Mouse (Mus musculus): ENCODE results near the gene Socs4. TPM values are rescaled to one million over a fixed set of nuclear protein-coding genes. Genes with fewer than 3 reads are reported as not detected.

The Socs4 gene
- total and polyA plus RNA-seq, 3 experiments = 2.2 to 14.9 (median 13.4) TPM

DNA sequence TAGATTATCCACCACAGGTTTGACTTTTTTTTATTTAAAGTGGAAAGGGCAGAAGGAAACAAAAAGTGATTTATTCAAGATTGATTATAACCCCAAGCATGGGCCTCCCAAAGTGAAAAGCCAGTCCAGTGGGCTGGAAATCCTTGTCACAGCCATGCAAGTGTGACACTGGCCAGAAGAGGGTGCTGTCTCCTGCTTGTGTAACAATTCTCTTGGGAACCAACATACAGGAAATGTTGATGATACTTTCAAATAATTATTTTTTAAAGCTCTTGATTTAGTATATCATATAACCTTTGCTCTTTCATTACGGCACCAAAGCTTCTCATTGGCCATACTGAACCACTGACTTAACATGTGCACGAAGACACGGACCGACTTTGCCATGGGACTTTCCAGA lies 58.1 kb downstream of the Socs4 start:
- no peaks in the 10 kb centered on the region for H3K36me3 ChIP-seq (ENCODE audit: control insufficient read depth, insufficient read depth, low read length)
- H3K27me3 ChIP-seq (ENCODE audit: control insufficient read depth, insufficient read depth, low read length) = no peaks in the 10 kb centered on the region
- peak; percentile 46 to 69 for DNase-seq
- H3K4me1 ChIP-seq (ENCODE audit: control insufficient read depth, insufficient read depth, low read length) = no peaks in the 10 kb centered on the region; the same call in 1 of the 2 replicates
- H3K9ac ChIP-seq (ENCODE audit: low read depth, low read length) = no peak overlapping the region
- WGBS = 74% methylated on average over 4 of the region's 4 CpGs
- peak; percentile 45; the same call in 1 of the 2 replicates for TF ChIP-seq EP300 (IDR thresholded peaks at IDR 0.05; ENCODE audit: insufficient read depth, low read depth, low read length)
- TF ChIP-seq CTCF (IDR thresholded peaks at IDR 0.05) = peak; percentile 88
- TF ChIP-seq POLR2A (IDR thresholded peaks at IDR 0.05; ENCODE audit: insufficient read depth, low read depth, low read length) = no peak
- no peak overlapping the region for H3K4me3 ChIP-seq
- intact Hi-C loops (cut with DNase I) = loop anchor here (1.0 kb wide), 1 partner anchor 61 kb away; no protein-coding TSS in a partner anchor
- no peaks in the 10 kb centered on the region for H3K79me2 ChIP-seq (replicated peaks; ENCODE audit: control insufficient read depth, insufficient read depth, low read length)
- no peak overlapping the region for H3K27ac ChIP-seq

GRCm38 (mm10) chr14:47335300-47335699 lies 58.6 kb downstream of the Socs4 start:
- WGBS = 62% methylated on average over 3 of the region's 3 CpGs
- Histone ChIP-seq H3K27ac (no peak overlapping the region), H3K4me1 (ENCODE audit: control insufficient read depth, insufficient read depth, low read length) (no peaks in the 10 kb centered on the region; the same call in 1 of the 2 replicates), H3K9ac (ENCODE audit: low read depth, low read length) (no peak overlapping the region), H3K4me3 (no peak overlapping the region), H3K27me3 (ENCODE audit: control insufficient read depth, insufficient read depth, low read length) (no peaks in the 10 kb centered on the region), H3K79me2 (replicated peaks; ENCODE audit: control insufficient read depth, insufficient read depth, low read length) (no peaks in the 10 kb centered on the region), H3K36me3 (ENCODE audit: control insufficient read depth, insufficient read depth, low read length) (no peaks in the 10 kb centered on the region)
- no peak for TF ChIP-seq CTCF (IDR thresholded peaks at IDR 0.05)
- no peak for DNase-seq
- intact Hi-C loops (cut with DNase I) = no loop called here

DNA sequence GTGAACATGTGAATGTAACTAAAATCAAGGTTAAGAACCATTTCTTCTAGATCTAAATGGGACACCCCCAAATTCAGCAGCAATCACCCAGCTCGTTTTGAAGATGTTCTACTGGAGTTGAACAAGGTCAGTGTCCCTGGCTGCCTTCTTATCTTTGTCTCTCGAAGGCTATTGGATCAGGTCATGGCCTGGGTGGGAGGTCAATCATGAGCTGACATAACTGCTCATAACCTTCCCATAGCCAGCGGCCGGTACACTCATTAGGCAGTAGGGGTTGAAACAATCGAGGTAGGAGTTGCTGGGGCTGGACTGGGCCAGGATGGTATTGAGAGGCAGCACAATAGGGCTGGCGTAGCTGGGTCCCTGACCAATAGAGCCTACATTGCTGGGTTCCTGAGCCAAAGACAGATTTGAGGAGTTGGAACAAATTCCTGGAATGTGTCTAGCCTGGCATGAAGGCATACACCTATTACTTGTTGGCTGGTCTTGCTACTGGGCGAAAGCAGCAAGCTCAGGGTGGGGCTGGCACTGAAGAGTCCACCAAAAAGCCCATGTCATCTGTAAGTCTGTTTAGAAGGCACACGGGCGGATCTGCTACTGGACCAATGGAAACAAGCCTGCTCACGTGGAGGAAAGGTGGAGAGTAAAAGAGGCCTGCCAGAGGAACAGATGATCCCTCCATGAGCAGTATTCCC lies 63.6 kb downstream of the Socs4 start:
- no peaks in the 10 kb centered on the region for H3K27me3 ChIP-seq (ENCODE audit: control insufficient read depth, insufficient read depth, low read length)
- TF ChIP-seq POLR2A (IDR thresholded peaks at IDR 0.05; ENCODE audit: insufficient read depth, low read depth, low read length) (no peak), EP300 (IDR thresholded peaks at IDR 0.05; ENCODE audit: insufficient read depth, low read depth, low read length) (no peak), CTCF (IDR thresholded peaks at IDR 0.05) (no peak)
- 77% methylated on average over 10 of the region's 10 CpGs for WGBS
- no peak overlapping the region for H3K27ac ChIP-seq
- no peak for DNase-seq
- no peak overlapping the region for H3K9ac ChIP-seq (ENCODE audit: low read depth, low read length)
- H3K4me3 ChIP-seq = no peak overlapping the region
- H3K36me3 ChIP-seq (ENCODE audit: control insufficient read depth, insufficient read depth, low read length) = no peaks in the 10 kb centered on the region
- no peaks in the 10 kb centered on the region for H3K79me2 ChIP-seq (replicated peaks; ENCODE audit: control insufficient read depth, insufficient read depth, low read length)
- no peaks in the 10 kb centered on the region for H3K4me1 ChIP-seq (ENCODE audit: control insufficient read depth, insufficient read depth, low read length)
- intact Hi-C loops (cut with DNase I) = no loop called here

- no peaks in the 10 kb centered on the region for H3K4me1 ChIP-seq (ENCODE audit: control insufficient read depth, insufficient read depth, low read length)
- no peak overlapping the region for H3K9ac ChIP-seq (ENCODE audit: low read depth, low read length)
- no peak overlapping the region for H3K4me3 ChIP-seq
- 77% methylated on average over 4 of the region's 4 CpGs for WGBS
- no peak overlapping the region for H3K27ac ChIP-seq
- TF ChIP-seq CTCF (IDR thresholded peaks at IDR 0.05) (no peak), POLR2A (IDR thresholded peaks at IDR 0.05; ENCODE audit: insufficient read depth, low read depth, low read length) (no peak), EP300 (IDR thresholded peaks at IDR 0.05; ENCODE audit: insufficient read depth, low read depth, low read length) (no peak)
- DNase-seq = no peak
- no peaks in the 10 kb centered on the region for H3K36me3 ChIP-seq (ENCODE audit: control insufficient read depth, insufficient read depth, low read length)
- no peaks in the 10 kb centered on the region for H3K79me2 ChIP-seq (replicated peaks; ENCODE audit: control insufficient read depth, insufficient read depth, low read length)
- H3K27me3 ChIP-seq (ENCODE audit: control insufficient read depth, insufficient read depth, low read length) = no peaks in the 10 kb centered on the region
- intact Hi-C loops (cut with DNase I) = no loop called here
These were observed 65.1 kb downstream of the Socs4 start for GRCm38 (mm10) chr14:47341811-47342291.

Other genes with a start within 250 kb of the Socs4 start
- 1 to 10 TPM; 6.3 to 7.0 TPM for gene Gch1, start 87.5 kb upstream of the Socs4 start, total RNA-seq (2021)
- 4.7 and 8.9 TPM in 2 replicates for gene Gch1, start 87.5 kb upstream of the Socs4 start, polyA plus RNA-seq (2012; rRNA removed)
- under 1 TPM; 0.48 to 0.73 TPM for gene Wdhd1, start 74 bp upstream of the Socs4 start, total RNA-seq (2021)
- 0.33 and 0.53 TPM in 2 replicates for gene Wdhd1, start 74 bp upstream of the Socs4 start, polyA plus RNA-seq (2012; rRNA removed)
- 10 to 100 TPM; 29.8 to 34.2 TPM for gene Mapk1ip1l, start 21.3 kb downstream of the Socs4 start, total RNA-seq (2021)
- gene Mapk1ip1l, start 21.3 kb downstream of the Socs4 start, polyA plus RNA-seq (2012; rRNA removed) = 14.6 and 15.0 TPM in 2 replicates
- gene Lgals3, start 90.8 kb downstream of the Socs4 start, total RNA-seq (2021) = 1 to 10 TPM; 3.2 to 5.8 TPM
- 12.6 and 19.0 TPM in 2 replicates for gene Lgals3, start 90.8 kb downstream of the Socs4 start, polyA plus RNA-seq (2012; rRNA removed)
- gene Dlgap5, start 141.5 kb downstream of the Socs4 start, total RNA-seq (2021) = under 1 TPM; 0.21 to 0.89 TPM
- 0.06 and 0.32 TPM in 2 replicates for gene Dlgap5, start 141.5 kb downstream of the Socs4 start, polyA plus RNA-seq (2012; rRNA removed)
- gene Fbxo34, start 173.5 kb downstream of the Socs4 start, total RNA-seq (2021) = 10 to 100 TPM; 10.3 to 11.3 TPM
- gene Fbxo34, start 173.5 kb downstream of the Socs4 start, polyA plus RNA-seq (2012; rRNA removed) = 7.4 and 8.8 TPM in 2 replicates

Data from heart, adult 2 months (tissue).